Mouse (Mus musculus) kidney, embryonic 15.5 days (tissue): ENCODE data around the gene Ninj2. TPM values are rescaled to one million over a fixed set of nuclear protein-coding genes. Genes with fewer than 3 reads are reported as not detected.

Source experiments
- ATAC-seq: fragments of 200-750 bp; cut with Nextera tagmentation; replicated peaks from 2 replicates; pipeline ENCODE4 v1.8.0; 2017; ENCODE audit warnings: moderate TSS enrichment; ENCODE audit not compliant: low FRiP score
- H3K27ac ChIP-seq: fragments of 300-500 bp; sonication (generic); 2 replicates; pipeline ENCODE4 v1.5.1; 2015; ENCODE audit warnings: mild to moderate bottlenecking, inconsistent platforms
- H3K27me3 ChIP-seq: fragments of 300-500 bp; sonication (generic); 2 replicates; pipeline ENCODE4 v1.6.1; 2015; ENCODE audit warnings: inconsistent platforms
- H3K36me3 ChIP-seq: fragments of 300-500 bp; sonication (generic); 2 replicates; pipeline ENCODE4 v1.6.1; 2015; ENCODE audit warnings: inconsistent platforms
- H3K4me1 ChIP-seq: fragments of 300-500 bp; sonication (generic); 2 replicates; pipeline ENCODE4 v1.6.1; 2015; ENCODE audit warnings: inconsistent platforms
- H3K4me2 ChIP-seq: fragments of 300-500 bp; sonication (generic); 2 replicates; pipeline ENCODE4 v1.6.1; 2015; ENCODE audit warnings: moderate library complexity, mild to moderate bottlenecking, inconsistent platforms
- H3K4me3 ChIP-seq: fragments of 300-500 bp; sonication (generic); replicated peaks from 2 replicates; pipeline ENCODE4 v1.5.1; 2015; ENCODE audit warnings: mild to moderate bottlenecking, inconsistent platforms
- H3K9ac ChIP-seq: fragments of 300-500 bp; sonication (generic); 2 replicates; pipeline ENCODE4 v1.6.1; 2015; ENCODE audit warnings: mild to moderate bottlenecking, inconsistent platforms
- H3K9me3 ChIP-seq: fragments of 300-500 bp; sonication (generic); replicated peaks from 2 replicates; pipeline ENCODE4 v1.6.1; 2016; ENCODE audit warnings: inconsistent platforms
- WGBS: fragments of 180-500 bp; shearing (Covaris S2); methylation state at CpG from one replicate; pipeline ENCODE4 v1.1.7; 2015; ENCODE audit warnings: mixed read lengths; 5-methylcytosine and 5-hydroxymethylcytosine counted together
- polyA plus RNA-seq: library from polyadenylated mRNA; unstranded; fragments of >200 nt; fragmentation: Nextera tagmentation; extraction: Ambion mirVana; gene quantifications from 2 replicates; pipeline ENCODE4 v1.2.1, GENCODE M21; 2015

Ninj2 gene
- not detected in 2 replicates for polyA plus RNA-seq

DNA sequence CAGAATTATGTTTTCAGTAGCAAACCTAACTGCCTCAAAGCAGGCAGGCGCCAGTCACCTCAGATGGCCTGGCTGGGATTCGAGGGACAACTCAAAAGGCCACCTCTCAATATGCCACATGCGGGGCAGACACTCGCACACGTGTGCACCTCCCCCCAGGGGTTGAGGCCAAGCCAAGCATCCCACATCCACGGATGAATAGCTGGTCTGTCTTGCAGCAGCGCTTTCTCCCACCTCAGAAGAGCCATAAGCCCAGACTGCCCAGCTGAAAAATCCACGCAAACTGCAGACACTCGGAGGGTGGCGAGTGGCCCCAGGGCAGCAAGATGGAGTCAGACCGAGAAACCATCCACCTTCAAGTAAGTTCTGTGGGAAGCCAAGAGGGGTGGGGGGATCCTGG lies at the start of gene Ninj2:
Ninj2 (plus strand) TSS at position 251 of the 400 bp plus-strand sequence.
- no peak for ATAC-seq
- 70% methylated on average over 11 of the region's 11 CpGs for WGBS
- H3K27ac ChIP-seq: no peak within 1 kb of the TSS

DNA sequence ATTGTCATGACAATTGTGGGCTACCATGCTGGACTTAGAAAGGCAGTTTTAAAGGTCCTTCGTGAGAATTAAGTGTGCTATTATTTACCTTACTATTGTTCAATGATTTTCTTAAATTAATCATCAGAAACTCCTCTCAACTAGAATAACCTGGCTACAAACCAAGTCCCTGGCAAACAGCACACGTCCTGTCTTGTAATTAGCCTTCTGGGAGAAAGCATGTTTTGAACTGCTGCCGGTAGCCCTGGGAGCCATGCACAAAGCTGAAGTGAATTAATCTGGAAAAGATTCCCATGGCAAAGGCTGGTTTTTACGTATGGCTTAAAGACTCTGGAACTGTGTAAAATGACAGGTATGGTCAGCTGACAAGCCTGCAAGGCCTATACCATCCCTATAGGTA lies 47.7 kb upstream of the Ninj2 start:
- ATAC-seq: no peak

More for the DNA sequence above, at the start of gene Ninj2:
- Histone ChIP-seq H3K9me3 (no peaks in the 10 kb centered on the region), H3K36me3 (no peaks in the 10 kb centered on the region), H3K4me1 (no peaks in the 10 kb centered on the region), H3K27me3 (no peaks in the 10 kb centered on the region), H3K9ac (no peak within 1 kb of the TSS), H3K4me2 (no peak within 1 kb of the TSS), H3K4me3 (no peak within 1 kb of the TSS)

DNA sequence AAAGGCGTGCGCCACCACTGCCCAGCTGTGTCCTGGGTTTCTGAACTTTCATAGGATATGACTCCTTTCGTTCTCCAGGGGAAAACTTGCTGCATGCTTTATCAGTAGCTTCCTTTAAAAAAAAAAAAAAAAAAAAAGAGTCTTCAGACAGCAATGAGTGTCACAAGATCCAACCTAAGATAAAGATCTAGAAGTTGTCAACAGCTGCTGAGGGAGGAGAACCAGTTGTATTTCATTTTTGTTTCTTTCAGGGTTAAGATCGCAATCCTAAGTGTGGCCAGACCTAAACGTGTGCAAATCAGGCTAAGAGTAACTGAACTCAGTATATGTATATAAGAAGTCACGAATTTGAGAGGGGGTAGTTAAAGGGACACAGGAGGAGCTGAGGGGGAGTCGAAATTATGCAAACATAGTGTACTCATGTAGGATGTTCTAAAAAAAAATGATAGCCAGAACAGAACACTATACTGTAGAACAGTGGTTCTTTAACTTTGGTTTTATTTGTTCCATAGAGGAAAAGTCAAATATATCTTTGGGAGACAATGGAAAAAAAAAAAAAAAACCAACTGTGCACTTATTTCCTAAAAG lies 45.4 kb upstream of the Ninj2 start:
- Histone ChIP-seq H3K4me3 (no peak overlapping the region), H3K27ac (no peak overlapping the region), H3K36me3 (no peaks in the 10 kb centered on the region), H3K4me1 (no peaks in the 10 kb centered on the region), H3K9me3 (no peaks in the 10 kb centered on the region), H3K27me3 (no peaks in the 10 kb centered on the region), H3K4me2 (no peak overlapping the region), H3K9ac (no peak overlapping the region)
- ATAC-seq: no peak
- WGBS: 52% methylated on average over 7 of the region's 7 CpGs

More for the DNA sequence above, 47.7 kb upstream of the Ninj2 start:
- Histone ChIP-seq H3K4me3 (no peak overlapping the region), H3K4me2 (no peak overlapping the region), H3K9me3 (no peaks in the 10 kb centered on the region), H3K4me1 (no peaks in the 10 kb centered on the region), H3K27ac (no peak overlapping the region), H3K9ac (no peak overlapping the region), H3K27me3 (no peaks in the 10 kb centered on the region), H3K36me3 (no peaks in the 10 kb centered on the region)
- WGBS: 74% methylated on average over 4 of the region's 4 CpGs

DNA sequence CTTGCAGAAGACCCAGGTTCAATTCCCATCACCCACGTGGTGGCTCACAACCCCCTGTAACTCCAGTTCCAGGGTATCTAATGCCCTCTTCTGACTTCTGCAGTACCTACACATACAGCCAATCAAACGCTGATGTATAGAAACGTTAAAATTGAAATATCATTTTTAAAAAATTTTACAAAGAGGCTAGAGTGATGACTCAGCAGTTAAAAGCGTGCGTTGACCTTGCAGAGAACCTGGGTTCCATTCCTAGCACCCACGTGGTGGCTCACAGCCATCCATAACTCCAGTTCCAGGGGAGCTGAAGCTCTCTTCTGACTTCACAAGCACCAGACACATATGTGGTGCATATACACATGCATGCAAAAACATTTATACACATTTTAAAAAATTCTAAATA lies 38.7 kb upstream of the Ninj2 start:
- 87% methylated on average over 6 of the region's 6 CpGs for WGBS
- Histone ChIP-seq H3K4me1 (peaks cover 7% of the 10 kb centered on the region; the same call in 1 of the 2 replicates), H3K9ac (no peak overlapping the region), H3K27me3 (no peaks in the 10 kb centered on the region), H3K36me3 (no peaks in the 10 kb centered on the region), H3K4me3 (no peak overlapping the region), H3K4me2 (no peak overlapping the region), H3K27ac (no peak overlapping the region), H3K9me3 (no peaks in the 10 kb centered on the region)
- ATAC-seq: no peak

DNA sequence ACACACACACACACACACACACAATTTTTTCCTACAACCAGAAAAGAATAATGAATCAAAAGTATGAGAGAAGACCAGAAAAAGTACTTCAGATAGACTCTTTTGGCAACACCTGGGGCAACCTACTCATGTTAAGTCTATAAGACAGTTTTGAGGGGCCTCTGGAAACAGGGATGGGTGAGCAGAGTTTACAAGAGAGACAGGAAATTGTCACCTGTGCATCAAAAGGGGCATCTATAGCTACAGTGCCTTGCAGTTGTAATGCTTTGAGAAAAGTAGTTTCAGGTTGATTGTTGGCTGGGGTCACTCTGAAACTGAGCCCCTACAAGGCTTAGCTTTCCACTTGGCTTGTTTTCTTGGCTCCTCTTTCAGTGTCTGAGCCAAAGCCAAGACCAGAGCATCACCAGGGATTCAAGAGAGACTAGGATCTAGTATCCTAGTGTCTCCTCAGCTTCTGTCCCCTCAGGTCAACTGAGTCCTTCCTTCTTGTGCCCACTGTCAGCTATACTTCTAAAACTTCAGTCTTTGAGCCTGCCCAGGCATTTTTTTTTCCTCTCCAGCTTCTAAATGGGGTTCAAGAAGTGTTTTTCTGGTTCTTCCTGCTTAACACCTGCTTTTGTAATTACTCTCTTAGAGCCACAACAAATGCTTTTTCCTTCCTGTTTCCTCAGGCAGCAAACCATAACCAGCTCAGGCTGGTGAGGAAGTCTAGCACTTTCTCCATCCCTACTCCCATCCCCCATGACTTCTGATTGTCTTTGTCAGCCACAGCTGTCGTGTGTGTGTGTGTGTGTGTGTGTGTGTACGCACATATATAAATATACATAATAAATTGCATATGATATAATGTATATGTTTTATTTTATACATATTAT lies 37.2 kb upstream of the Ninj2 start:
- H3K4me1 ChIP-seq: peaks cover 7% of the 10 kb centered on the region; the same call in 1 of the 2 replicates
- no peak overlapping the region for H3K4me2 ChIP-seq
- no peaks in the 10 kb centered on the region for H3K9me3 ChIP-seq
- H3K9ac ChIP-seq: no peak overlapping the region
- no peak overlapping the region; the same call in 1 of the 2 replicates for H3K27ac ChIP-seq
- H3K27me3 ChIP-seq: no peaks in the 10 kb centered on the region
- no peaks in the 10 kb centered on the region for H3K36me3 ChIP-seq
- H3K4me3 ChIP-seq: no peak overlapping the region
- 77% methylated on average over 2 of the region's 2 CpGs for WGBS
- ATAC-seq: no peak

DNA sequence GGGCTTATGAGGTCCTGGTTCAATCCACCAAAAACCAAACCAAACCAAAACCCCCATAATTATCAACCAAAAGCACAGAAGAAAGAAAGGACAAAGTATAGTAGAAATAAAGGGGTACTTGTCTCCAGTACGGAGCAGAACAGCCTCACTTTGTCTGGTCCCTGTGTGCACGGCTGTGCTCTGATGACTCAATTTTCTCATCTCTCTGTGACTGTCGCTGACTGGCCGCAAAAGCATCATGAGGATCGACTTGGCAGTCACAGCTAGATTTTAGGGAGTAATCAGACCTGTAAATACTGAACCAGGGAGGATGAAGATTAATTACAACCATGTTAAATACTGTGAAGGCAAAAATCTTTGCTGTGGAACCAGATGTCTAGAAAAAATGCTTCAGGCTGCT lies 30.2 kb upstream of the Ninj2 start:
- H3K9ac ChIP-seq: no peak overlapping the region
- ATAC-seq: no peak
- H3K36me3 ChIP-seq: no peaks in the 10 kb centered on the region
- no peaks in the 10 kb centered on the region; the same call in 1 of the 2 replicates for H3K9me3 ChIP-seq
- 74% methylated on average over 5 of the region's 5 CpGs for WGBS
- H3K4me3 ChIP-seq: no peak overlapping the region
- no peak overlapping the region for H3K4me2 ChIP-seq
- H3K27ac ChIP-seq: no peak overlapping the region
- no peaks in the 10 kb centered on the region for H3K4me1 ChIP-seq
- H3K27me3 ChIP-seq: no peaks in the 10 kb centered on the region

DNA sequence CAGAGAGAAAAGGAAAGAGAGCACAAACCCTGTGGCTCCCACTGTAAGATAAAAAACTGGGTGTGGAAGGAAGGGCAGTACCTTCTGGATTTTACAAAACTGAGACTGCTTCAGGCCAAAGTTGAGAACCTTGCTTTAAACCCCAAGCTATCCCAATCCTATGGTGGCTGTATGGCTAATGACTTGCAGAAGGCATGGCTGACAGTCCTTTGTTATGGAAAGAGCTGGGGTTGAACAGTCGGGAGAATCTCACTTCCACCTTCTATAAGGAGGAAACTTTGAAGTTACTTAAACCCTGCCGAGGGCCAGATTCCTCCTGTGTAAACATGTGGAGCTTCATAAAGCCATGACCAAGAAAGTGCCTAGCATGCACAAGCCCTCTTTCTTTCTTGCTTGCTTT lies 28.5 kb upstream of the Ninj2 start:
- Histone ChIP-seq H3K4me3 (no peak overlapping the region), H3K4me1 (no peaks in the 10 kb centered on the region), H3K9me3 (no peaks in the 10 kb centered on the region; the same call in 1 of the 2 replicates), H3K36me3 (no peaks in the 10 kb centered on the region), H3K9ac (no peak overlapping the region), H3K27ac (no peak overlapping the region), H3K4me2 (no peak overlapping the region), H3K27me3 (no peaks in the 10 kb centered on the region)
- no peak for ATAC-seq
- 36% methylated on average over 2 of the region's 2 CpGs for WGBS

DNA sequence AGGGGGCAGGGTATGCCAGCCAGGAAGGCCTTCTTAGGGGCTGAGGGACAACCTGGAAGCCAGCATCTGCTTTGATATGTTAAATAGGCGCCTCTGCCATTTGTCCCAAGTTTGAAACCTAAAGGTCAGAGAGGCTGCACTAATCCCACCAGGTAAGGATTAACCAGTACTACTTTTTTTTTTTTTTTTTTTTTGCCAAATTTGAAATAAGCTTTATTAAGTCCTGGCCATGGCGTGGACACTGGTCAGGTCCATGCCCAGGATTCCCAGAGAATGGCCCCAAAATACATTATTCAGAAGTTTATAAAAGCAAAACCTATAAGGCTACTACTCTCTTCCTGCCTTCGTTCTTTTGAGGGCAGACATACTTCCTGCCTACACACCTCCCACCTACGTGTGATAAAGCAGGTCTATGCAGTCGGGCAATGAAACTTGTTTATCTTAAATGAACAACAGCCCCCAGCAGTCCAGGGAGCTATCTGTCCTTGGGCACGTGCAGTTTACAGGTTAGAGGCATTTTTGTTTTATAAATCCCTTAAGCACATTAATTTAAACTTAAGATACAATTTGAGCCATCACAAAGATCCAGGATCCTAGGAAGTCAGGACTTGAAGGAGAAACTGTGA lies 27.5 kb upstream of the Ninj2 start:
- Histone ChIP-seq H3K4me2 (no peak overlapping the region), H3K9me3 (no peaks in the 10 kb centered on the region; the same call in 1 of the 2 replicates), H3K4me3 (no peak overlapping the region), H3K27me3 (no peaks in the 10 kb centered on the region), H3K27ac (no peak overlapping the region), H3K9ac (no peak overlapping the region), H3K36me3 (no peaks in the 10 kb centered on the region), H3K4me1 (no peaks in the 10 kb centered on the region)
- no peak for ATAC-seq
- 64% methylated on average over 6 of the region's 6 CpGs for WGBS

DNA sequence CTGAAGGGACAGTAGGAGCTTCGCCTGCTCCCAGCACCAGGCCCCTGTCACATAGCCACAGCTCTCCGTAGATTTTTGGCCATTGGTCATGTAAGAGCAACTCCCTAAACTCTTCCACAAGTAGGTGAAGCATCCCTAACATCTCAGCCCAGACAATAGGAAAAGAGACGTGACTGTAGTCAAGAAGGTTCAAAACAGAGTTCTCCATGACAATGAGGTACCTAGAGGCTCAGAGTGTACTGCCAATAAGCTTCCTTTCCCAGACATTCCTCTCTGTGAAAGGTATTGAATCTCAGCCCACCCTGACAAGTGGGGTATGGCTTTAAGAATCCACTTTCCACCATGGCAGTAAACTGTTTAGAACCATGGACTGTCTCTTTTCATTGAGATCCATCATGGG lies 23.6 kb upstream of the Ninj2 start:
- Histone ChIP-seq H3K4me3 (no peak overlapping the region), H3K9ac (no peak overlapping the region), H3K36me3 (no peaks in the 10 kb centered on the region), H3K27me3 (no peaks in the 10 kb centered on the region), H3K9me3 (no peaks in the 10 kb centered on the region; the same call in 1 of the 2 replicates), H3K4me1 (no peaks in the 10 kb centered on the region), H3K27ac (no peak overlapping the region), H3K4me2 (no peak overlapping the region)
- whole genome bisulfite sequencing: 75% methylated on average over 3 of the region's 3 CpGs
- ATAC-seq: no peak

DNA sequence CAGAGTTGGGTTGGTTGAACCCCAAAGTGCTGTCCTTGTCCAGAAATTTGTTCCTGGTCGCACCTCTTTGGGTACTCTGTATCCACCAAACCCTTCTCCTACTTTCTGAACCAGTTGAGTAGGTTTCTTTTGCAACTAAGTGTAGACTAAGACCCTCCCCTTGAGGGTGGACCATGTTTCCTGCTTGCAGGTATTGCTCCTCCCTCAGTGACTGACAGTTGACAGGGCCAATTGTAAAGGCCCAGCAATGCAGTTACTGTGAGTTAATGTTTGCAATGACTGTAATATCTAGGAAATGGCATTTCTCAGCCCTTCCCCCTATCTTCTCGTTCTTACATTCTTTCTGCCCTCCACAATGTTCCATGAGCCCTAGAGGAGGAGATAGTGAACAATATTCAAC lies 20.5 kb upstream of the Ninj2 start:
- WGBS: 83% methylated on average over 2 of the region's 2 CpGs
- no peak overlapping the region for H3K27ac ChIP-seq
- H3K36me3 ChIP-seq: no peaks in the 10 kb centered on the region
- no peak for ATAC-seq
- H3K4me3 ChIP-seq: no peak overlapping the region
- no peak overlapping the region for H3K9ac ChIP-seq
- no peak overlapping the region for H3K4me2 ChIP-seq
- no peaks in the 10 kb centered on the region; the same call in 1 of the 2 replicates for H3K9me3 ChIP-seq
- no peaks in the 10 kb centered on the region for H3K4me1 ChIP-seq
- H3K27me3 ChIP-seq: no peaks in the 10 kb centered on the region

DNA sequence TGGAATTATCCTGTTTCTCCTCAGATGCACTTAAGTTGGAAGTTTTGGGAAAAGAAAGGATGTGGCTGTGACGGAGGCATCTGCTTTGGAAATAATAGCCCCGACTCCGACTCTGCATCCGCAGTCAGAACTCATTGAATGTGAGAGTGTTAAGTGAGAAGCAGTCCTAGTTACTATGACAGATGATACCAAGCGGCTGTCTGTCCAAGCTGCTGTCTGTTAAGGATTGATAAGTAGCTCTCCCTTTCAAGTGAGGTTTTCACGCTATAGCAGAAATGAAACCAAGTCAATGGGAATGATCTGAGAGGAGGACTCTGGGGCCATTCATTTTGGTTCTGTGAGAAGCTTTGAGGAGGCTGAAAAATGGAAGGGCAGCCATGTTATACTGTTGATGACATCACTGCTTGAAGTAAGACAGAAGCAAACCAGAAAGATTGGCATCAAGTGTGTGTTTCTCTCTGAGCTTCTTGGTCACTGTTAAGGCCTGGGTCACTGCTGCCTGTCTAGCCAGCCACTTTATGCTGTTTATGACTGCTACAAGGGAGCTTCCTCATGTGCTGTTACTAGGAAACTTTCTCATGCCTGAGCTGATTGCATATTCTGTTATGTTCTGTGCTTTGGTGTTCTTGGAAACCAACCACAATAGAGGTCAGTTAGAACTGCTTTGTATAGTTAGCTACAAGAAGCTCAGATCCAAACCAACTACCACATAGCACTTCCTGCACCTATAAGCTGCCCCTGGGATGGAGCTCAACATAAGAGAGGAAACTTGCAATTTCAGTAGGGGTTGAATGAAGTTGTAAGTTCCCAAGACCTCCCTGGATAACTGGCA lies 16.3 kb upstream of the Ninj2 start:
- Histone ChIP-seq H3K9ac (no peak overlapping the region), H3K4me2 (no peak overlapping the region), H3K4me1 (no peaks in the 10 kb centered on the region), H3K4me3 (no peak overlapping the region), H3K9me3 (no peaks in the 10 kb centered on the region), H3K27me3 (no peaks in the 10 kb centered on the region), H3K27ac (no peak overlapping the region), H3K36me3 (no peaks in the 10 kb centered on the region)
- WGBS: 82% methylated on average over 6 of the region's 6 CpGs
- no peak for ATAC-seq
